Mouse (Mus musculus) MEL (cell line): ENCODE data around the gene Ptgr2.

Experiments
- CTCF ChIP-seq, 3 experiments: IDR thresholded peaks in 2 of 3; conservative IDR thresholded peaks in 1 of 3; 2 replicates each; pipeline ENCODE4 v1.5.1; 2011 to 2012; ENCODE audit warnings: low read length in 3 of 3, low read depth in 2 of 3, mild to moderate bottlenecking in 2 of 3, improper control_type of control experiment in 1 of 3, inconsistent platforms in 1 of 3, mixed read lengths in 1 of 3, moderate library complexity in 1 of 3; ENCODE audit not compliant: control insufficient read depth in 1 of 3, insufficient read depth in 1 of 3, poor library complexity in 1 of 3, severe bottlenecking in 1 of 3
- EP300 ChIP-seq, 2 experiments: IDR thresholded peaks; 2 replicates each; pipeline ENCODE4 v1.6.1; 2011; ENCODE audit warnings: improper control_type of control experiment in 2 of 2, low read length in 2 of 2, low read depth in 1 of 2, mild to moderate bottlenecking in 1 of 2
- GATA1 ChIP-seq: IDR thresholded peaks from 2 replicates; pipeline ENCODE4 v1.6.1; 2011; ENCODE audit warnings: low read depth, low read length, improper control_type of control experiment
- POLR2A ChIP-seq, 2 experiments: IDR thresholded peaks; 2 replicates each; pipeline ENCODE4 v1.6.1; 2011 to 2012; ENCODE audit warnings: low read length in 2 of 2, mild to moderate bottlenecking in 2 of 2, control low read depth in 1 of 2, improper control_type of control experiment in 1 of 2, low read depth in 1 of 2, moderate library complexity in 1 of 2; ENCODE audit not compliant: control insufficient read depth in 1 of 2, insufficient read depth in 1 of 2, poor library complexity in 1 of 2
- ZKSCAN1 ChIP-seq: IDR thresholded peaks from 2 replicates; pipeline ENCODE4 v1.6.1; 2012; ENCODE audit warnings: low read depth, mild to moderate bottlenecking, inconsistent platforms, low read length, improper control_type of control experiment, moderate library complexity

DNA sequence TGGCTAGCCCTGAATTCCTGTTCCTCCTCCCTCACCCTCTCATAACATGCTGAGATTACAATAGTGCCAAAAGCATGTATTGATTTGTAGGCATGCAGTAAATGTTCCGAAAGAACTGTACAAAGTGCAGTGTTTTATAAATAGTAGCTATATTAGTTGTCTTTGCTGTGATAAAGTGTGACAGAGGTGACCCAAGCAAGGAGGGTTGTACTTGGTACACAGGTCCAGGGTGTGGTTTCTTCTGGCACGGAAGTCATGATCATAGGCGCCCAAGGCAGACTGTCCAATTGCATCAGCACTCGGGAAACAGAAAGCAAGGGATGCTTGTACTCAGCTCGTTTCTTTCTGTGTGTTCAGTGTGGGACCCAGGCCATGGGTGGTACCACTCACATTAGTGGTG, 19.1 kb downstream of the Ptgr2 start:
- no peak for TF ChIP-seq EP300 (IDR thresholded peaks at IDR 0.05; ENCODE audit: low read depth in 1 of 2, low read length in 2 of 2)
- no peak for TF ChIP-seq CTCF (IDR thresholded peaks at IDR 0.05 in 2 of 3, conservative IDR thresholded peaks at IDR 0.05 in 1 of 3; ENCODE audit: control insufficient read depth in 1 of 3, insufficient read depth in 1 of 3, low read depth in 2 of 3, low read length in 3 of 3, poor library complexity in 1 of 3, severe bottlenecking in 1 of 3)
- no peak for TF ChIP-seq POLR2A (IDR thresholded peaks at IDR 0.05; ENCODE audit: control insufficient read depth in 1 of 2, insufficient read depth in 1 of 2, low read depth in 1 of 2, low read length in 2 of 2, poor library complexity in 1 of 2)
- no peak for TF ChIP-seq ZKSCAN1
- no peak for TF ChIP-seq GATA1
